Mouse (Mus musculus) layer of hippocampus, adult 9-11 months (tissue): ENCODE measurements around the gene Trip10.

Experiments used
- DNase-seq: peaks from one replicate; pipeline ENCODE4 v3.0.0; 2022

Gene Trip10

GRCm38 (mm10) chr17:57249186-57250181 lies at the start of gene Trip10:
TSS of gene Trip10 (plus strand) at chr17:57249455.
- DNase-seq = peak; percentile 84

DNA sequence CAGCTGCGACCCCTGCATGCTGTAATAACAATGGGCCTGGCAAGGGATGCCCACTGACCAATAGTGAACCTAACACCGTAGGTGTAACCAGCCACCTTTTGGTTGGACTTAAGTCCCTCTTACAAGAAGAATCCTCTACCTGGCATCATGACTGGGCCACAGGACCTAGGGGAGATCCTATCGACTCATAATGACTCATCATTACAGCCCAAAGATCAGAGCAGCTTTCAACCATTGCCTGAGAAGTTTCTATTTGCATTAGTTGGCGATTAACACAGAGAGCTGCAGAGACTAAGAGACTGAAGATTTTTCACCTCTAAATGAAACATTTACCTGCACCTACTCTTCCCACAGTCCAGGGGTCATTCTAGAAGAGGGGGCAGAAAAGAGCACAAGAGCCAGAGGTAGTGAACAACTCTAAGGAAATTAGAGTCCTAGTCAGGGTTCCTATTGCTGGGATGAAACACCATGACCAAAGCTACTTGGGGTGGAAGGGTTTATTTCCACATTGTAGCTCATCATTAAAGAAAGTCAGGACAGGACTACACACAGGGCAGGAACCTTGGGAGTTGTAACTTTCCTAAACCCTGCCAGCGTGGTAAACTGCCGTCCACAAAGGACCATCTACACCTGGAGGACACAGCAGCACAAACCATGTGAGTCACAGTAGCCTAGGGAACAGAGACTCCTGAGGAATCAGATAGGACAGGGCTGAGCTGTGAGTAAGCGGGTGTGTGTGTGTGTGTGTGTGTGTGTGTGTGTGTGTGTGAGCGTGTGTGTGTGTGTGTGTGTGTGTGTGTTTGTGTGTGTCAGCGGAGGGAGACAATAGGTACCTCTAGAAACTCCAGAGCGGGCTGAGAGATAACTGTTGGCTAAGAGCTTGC lies 47.2 kb upstream of the Trip10 start:
- DNase-seq = no peak

DNA sequence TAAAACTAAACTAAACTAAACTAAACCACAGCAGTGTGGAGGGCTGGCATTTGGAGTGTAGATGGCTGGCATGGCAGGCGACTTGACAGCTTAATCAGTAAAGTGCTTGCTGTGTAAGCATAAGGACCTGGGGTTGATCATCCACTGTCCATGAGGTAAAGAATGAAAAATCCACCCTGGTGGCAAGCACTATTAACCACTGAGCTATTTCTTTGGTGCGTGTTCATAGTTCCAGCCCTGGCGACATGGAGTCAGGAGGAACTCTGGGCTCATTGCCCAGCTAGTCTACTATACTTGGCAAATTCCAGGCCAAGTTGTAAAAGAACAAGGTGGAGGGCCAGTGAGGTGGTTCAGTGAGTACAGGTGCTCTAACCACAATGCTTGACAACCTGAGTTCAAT lies 41.3 kb upstream of the Trip10 start:
- DNase-seq = no peak

DNA sequence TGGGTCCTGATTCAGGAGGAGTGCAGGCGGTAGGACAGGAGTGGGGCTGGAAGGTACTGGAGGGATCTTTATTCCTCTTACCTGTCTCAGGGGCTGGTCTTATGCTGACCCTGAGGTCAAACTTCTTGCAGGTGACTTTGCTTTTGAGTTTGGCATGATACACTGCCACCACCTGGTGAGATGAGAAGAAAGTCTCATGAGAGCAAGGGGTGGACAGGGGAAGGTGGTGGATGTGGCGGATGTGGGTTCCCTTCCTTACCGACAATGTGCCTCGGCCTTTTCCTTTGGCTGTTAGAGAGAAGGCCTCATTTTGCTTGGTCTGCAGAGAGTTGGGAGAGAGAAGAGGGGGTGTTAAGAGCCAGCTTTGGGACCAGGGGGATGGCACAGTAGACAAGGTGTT lies 39.9 kb upstream of the Trip10 start:
- no peak for DNase-seq

DNA sequence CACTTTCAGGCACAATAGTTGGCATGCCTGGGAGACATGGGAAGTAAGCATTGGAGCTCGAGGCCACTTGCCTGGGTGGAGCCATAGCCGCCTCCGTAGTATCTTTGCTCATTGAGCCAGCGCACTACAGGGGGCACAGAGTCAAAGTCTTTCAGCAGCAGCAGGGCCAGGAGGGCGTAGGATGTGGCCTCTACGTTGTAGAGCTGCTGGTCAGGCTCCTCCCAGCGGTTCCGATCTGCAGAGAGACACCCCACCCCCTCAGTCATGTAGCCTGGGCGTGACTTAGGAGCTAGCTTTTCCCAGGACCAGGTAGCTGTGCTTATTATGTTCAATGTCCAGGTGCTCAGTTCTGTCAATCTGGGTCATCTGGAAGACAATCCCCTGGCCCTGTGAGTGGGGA lies 37.8 kb upstream of the Trip10 start:
- DNase-seq = no peak

- DNase-seq = no peak
Observed at GRCm38 (mm10) chr17:57214676-57215387, 34.4 kb upstream of the Trip10 start.

- DNase-seq = no peak
Observed at GRCm38 (mm10) chr17:57218335-57218900, 30.8 kb upstream of the Trip10 start.

GRCm38 (mm10) chr17:57219167-57219883 lies 29.9 kb upstream of the Trip10 start:
- peak; percentile 34 for DNase-seq

DNA sequence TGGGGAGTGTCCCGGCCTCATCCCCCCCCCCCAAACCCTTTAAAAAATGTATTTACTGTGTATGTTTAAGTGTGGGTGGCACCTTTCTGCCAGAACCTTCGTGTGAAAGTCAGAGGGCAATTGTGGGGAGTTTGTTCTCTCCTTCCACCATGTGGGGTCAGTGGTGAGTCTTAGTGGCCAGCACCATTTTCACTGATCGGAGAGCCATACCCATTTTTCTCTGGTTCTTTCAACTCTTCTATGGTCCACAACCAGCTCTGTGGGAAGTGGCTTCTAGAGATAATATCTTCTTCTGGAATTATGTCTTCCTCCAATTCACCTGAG lies 29.4 kb upstream of the Trip10 start:
- DNase-seq = no peak

GRCm38 (mm10) chr17:57221911-57222310 lies 27.3 kb upstream of the Trip10 start:
- no peak for DNase-seq

DNA sequence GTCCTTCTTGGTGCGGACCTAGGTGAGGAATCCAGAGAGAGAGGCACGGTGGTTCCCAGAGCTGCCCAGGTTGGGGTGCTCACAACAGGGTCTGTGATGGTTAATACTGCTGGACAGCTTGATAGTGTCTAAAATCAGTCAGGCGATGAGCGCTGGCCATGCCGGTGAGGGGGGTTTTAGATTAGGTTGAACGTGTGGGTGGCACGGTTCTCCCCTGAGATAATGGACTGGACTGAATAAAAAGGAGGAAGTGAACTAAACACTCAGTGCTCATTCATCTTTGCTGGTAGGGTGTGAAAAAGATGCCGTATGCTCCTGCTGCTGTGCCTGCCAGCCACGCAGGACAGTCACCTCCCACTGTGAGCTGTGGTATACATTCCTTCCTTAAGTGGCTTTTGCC lies 25.9 kb upstream of the Trip10 start:
- no peak for DNase-seq

- DNase-seq = no peak
Observed at GRCm38 (mm10) chr17:57227468-57227867, 21.8 kb upstream of the Trip10 start.

DNA sequence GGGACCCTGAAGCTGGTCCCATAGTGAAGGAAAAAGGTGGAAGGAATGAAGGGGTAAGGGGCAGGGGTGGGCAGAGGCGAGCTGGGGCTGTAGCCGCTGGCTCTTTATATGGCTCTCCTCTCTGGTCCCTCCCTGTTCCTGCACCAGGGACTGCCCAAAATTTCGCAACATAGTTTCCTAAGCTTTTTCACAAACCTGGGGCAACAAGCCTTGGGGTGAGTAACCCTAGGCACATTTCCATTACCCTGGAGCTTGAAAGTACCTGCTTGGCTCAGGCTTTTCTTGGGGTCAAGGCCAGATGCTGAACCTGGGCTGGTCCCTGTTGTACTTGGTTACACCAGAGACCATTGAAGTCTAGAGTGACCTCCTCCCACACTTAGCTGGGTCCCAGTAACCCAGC lies 21.2 kb upstream of the Trip10 start, which contains the start of gene C3:
TSS of gene C3 (minus strand) at position 123 of the 400 bp plus-strand sequence.
- DNase-seq = no peak

GRCm38 (mm10) chr17:57228873-57229272 lies 20.4 kb upstream of the Trip10 start:
- no peak for DNase-seq

GRCm38 (mm10) chr17:57229851-57230727 lies 19.2 kb upstream of the Trip10 start:
- no peak for DNase-seq

GRCm38 (mm10) chr17:57230728-57231125 lies 18.5 kb upstream of the Trip10 start:
- DNase-seq = no peak

DNA sequence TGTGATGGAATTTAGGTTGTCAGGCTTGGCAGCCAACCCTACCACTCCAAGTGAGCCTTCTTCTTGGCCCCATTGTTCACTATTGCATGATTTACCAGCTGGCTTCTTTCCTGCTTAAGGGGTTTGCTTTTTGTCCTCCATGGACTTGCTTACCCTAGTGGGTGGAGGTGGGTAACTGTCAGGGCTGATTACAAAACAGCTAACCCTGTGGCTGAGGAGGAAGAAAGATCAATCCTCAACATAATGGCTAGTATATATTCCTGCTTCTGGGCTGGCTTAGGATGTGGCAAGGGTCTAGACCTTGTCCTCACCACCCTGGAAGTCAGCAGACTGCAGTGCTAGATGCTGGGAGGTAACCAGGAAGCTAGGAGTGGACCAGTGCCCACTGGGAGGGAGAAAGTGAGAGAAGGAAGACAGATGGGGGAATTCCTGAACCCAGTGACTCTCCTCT lies 17.9 kb upstream of the Trip10 start:
- DNase-seq = no peak

GRCm38 (mm10) chr17:57232200-57232599 lies 17.1 kb upstream of the Trip10 start:
- DNase-seq = no peak

GRCm38 (mm10) chr17:57233038-57233437 lies 16.2 kb upstream of the Trip10 start:
- DNase-seq = no peak

DNA sequence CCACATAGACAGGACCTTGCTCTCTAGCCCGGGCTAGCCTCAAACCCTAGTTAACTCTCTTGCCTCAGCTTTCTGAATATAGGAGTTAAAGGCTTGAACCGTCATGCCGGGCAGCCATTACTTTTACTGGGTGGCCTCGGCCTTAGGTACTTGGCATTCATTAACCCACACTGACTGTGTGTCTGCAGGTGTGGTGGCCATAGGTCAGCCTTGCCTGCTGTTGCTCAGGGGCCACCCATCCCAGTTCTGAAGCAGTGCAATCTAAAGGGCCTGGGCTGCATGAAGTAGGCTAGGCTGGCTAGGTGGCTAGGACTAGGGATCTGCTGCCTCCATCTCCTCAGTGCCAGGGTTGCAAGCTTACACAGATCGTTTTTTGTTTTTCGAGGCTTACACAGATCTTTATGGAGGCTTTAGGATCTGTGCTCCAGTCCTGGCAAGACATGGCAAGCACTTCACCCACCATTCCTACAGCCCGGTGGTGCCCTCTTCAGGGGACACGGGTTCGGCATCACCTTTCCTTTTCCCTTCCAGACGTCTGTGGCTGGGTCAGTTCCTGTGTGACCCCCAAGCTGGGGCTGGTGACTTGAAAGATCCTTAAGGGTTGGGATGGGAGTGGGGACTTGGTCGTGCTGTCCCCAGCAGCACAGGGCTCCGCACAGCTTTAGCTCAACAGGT lies 14.9 kb upstream of the Trip10 start:
- no peak for DNase-seq
